Mouse (Mus musculus) stomach, embryonic 15.5 days (tissue): ENCODE measurements around the gene Rreb1. TPM values are rescaled to one million over a fixed set of nuclear protein-coding genes. Genes with fewer than 3 reads are reported as not detected.

Source experiments
- ATAC-seq: fragments of 200-750 bp; cut with Nextera tagmentation; 2 replicates; pipeline ENCODE4 v1.8.0; 2017; ENCODE audit warnings: low read depth, moderate number of reproducible peaks, moderate TSS enrichment; ENCODE audit not compliant: insufficient read depth, low FRiP score
- H3K27ac ChIP-seq: fragments of 300-500 bp; sonication (generic); 2 replicates; pipeline ENCODE4 v1.5.1; 2015; ENCODE audit warnings: mild to moderate bottlenecking, inconsistent platforms
- H3K27me3 ChIP-seq: fragments of 300-500 bp; sonication (generic); replicated peaks from 2 replicates; pipeline ENCODE4 v1.6.1; 2015; ENCODE audit warnings: inconsistent platforms
- H3K36me3 ChIP-seq: fragments of 300-500 bp; sonication (generic); 2 replicates; pipeline ENCODE4 v1.6.1; 2015; ENCODE audit warnings: inconsistent platforms
- H3K4me1 ChIP-seq: fragments of 300-500 bp; sonication (generic); 2 replicates; pipeline ENCODE4 v1.6.1; 2015; ENCODE audit warnings: inconsistent platforms
- H3K4me2 ChIP-seq: fragments of 300-500 bp; sonication (generic); 2 replicates; pipeline ENCODE4 v1.6.1; 2015; ENCODE audit warnings: mild to moderate bottlenecking, inconsistent platforms
- H3K4me3 ChIP-seq: fragments of 300-500 bp; sonication (generic); replicated peaks from 2 replicates; pipeline ENCODE4 v1.5.1; 2015; ENCODE audit warnings: inconsistent platforms
- H3K9ac ChIP-seq: fragments of 300-500 bp; sonication (generic); 2 replicates; pipeline ENCODE4 v1.6.1; 2015; ENCODE audit warnings: inconsistent platforms
- H3K9me3 ChIP-seq: fragments of 300-500 bp; sonication (generic); 2 replicates; pipeline ENCODE4 v1.6.1; 2016; ENCODE audit warnings: inconsistent platforms
- WGBS: fragments of 180-500 bp; shearing (Covaris S2); methylation state at CpG from one replicate; pipeline ENCODE4 v1.1.7; 2015; 5-methylcytosine and 5-hydroxymethylcytosine counted together
- polyA plus RNA-seq: library from polyadenylated mRNA; unstranded; fragments of >200 nt; fragmentation: Nextera tagmentation; extraction: Ambion mirVana; gene quantifications from 2 replicates; pipeline ENCODE4 v1.2.1, GENCODE M21; 2015

Gene Rreb1
- polyA plus RNA-seq, 1 experiment from 2014 or later, result 12.8 TPM

GRCm38 (mm10) chr13:37872142-37872835, 94.1 kb downstream of the Rreb1 start:
- H3K4me1 ChIP-seq, result peaks cover 18% of the 10 kb centered on the region; the same call in 1 of the 2 replicates
- no peaks in the 10 kb centered on the region for H3K27me3 ChIP-seq
- H3K9ac ChIP-seq, result no peak overlapping the region
- no peaks in the 10 kb centered on the region for H3K9me3 ChIP-seq
- WGBS, result 84% methylated on average over 2 of the region's 2 CpGs
- H3K4me3 ChIP-seq, result no peak overlapping the region
- H3K27ac ChIP-seq, result no peak overlapping the region
- H3K36me3 ChIP-seq, result no peaks in the 10 kb centered on the region
- ATAC-seq, result no peak
- H3K4me2 ChIP-seq, result no peak overlapping the region

DNA sequence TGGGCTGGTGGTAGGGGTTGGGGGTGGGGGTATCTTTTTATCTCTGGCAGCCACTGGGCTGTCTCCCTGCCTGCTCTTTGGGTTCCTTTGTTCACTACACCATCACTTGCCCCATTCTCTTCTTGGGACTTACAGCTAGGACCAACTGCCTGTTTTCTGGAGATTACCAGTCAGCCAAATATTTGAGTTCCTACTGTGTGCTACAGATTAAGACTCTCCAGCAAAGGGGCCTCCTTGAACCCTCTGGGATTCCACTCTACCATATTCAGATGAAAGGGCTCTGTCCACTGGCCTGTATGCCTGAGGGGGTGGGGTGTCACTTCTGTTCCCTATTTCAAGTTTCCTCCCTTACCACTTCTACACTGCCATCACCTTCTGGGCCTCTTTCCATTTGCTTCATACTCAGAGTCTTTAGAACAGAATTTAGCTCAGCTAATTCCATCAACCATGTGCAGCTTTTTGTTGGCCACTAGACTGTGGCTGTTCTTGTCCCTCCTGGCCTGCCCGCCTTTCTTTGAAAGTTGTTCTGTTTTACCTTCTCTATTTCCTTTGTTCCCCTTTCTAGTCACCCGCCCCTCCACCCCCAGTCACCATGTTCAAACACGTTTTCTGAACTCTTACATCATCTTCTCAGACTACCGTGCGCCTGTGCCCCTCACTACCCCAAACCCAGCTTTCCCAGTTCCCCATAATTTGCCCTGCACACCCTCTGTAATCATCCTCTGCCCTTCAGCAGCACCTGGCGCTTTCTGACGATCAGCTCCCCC, 95.1 kb downstream of the Rreb1 start:
- 62% methylated on average over 7 of the region's 7 CpGs for WGBS
- ATAC-seq, result peak; percentile 37; the same call in 1 of the 2 replicates

DNA sequence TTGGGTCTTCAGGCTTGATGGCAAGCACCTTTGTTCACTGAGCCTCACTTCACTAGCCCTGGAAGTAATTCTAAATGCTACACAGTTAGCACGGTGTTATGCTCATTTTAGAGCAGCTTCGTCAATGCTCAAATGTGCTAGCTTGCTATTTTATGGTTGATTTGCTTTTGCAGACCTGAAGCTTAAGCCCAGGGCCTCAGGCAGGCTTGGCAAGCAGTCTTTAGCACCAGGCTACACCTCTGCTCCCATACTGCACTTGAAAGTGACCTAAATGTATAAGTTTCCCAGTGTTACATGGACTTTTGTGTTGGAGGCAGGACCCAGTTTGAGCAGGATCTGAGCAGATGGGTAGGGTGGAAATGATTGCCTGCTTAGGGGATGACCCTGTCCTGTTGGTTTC, 97.7 kb downstream of the Rreb1 start:
- WGBS, result 90% methylated on average over 2 of the region's 2 CpGs
- no peaks in the 10 kb centered on the region for H3K27me3 ChIP-seq
- no peaks in the 10 kb centered on the region for H3K36me3 ChIP-seq
- H3K4me3 ChIP-seq, result no peak overlapping the region
- no peaks in the 10 kb centered on the region for H3K9me3 ChIP-seq
- no peak overlapping the region for H3K27ac ChIP-seq
- no peak overlapping the region for H3K9ac ChIP-seq
- H3K4me1 ChIP-seq, result peaks cover 40% of the 10 kb centered on the region
- no peak overlapping the region for H3K4me2 ChIP-seq
- ATAC-seq, result no peak

More for the DNA sequence above, 95.1 kb downstream of the Rreb1 start:
- no peaks in the 10 kb centered on the region for H3K9me3 ChIP-seq
- H3K9ac ChIP-seq, result no peak overlapping the region
- peak overlapping the region; percentile 70 for H3K27ac ChIP-seq
- peaks cover 16% of the 10 kb centered on the region; the same call in 1 of the 2 replicates for H3K4me1 ChIP-seq
- no peak overlapping the region for H3K4me3 ChIP-seq
- H3K4me2 ChIP-seq, result no peak overlapping the region
- H3K27me3 ChIP-seq, result no peaks in the 10 kb centered on the region
- H3K36me3 ChIP-seq, result no peaks in the 10 kb centered on the region

DNA sequence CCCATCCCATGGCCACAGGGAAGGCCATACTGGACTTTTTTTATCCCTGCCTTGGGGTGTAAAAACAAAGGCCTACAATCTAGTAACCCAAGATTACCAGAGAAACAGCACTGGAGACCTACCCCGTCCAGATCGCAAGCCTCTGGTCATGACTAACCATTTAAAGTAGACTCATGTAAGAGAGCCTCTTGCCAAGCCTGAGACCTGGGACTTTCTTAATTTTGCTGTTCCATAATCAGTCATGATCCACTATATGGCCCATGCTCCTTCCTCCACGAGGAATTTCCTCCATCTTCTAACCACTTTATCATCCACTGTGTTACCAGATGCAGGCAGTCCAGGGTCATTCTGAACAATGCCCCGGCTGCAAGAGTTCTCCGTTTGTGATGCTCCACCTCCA, 98.2 kb downstream of the Rreb1 start:
- WGBS, result 62% methylated on average over 5 of the region's 5 CpGs

GRCm38 (mm10) chr13:37876836-37877235, 98.6 kb downstream of the Rreb1 start:
- no peaks in the 10 kb centered on the region for H3K27me3 ChIP-seq
- no peak overlapping the region for H3K4me3 ChIP-seq
- H3K9me3 ChIP-seq, result no peaks in the 10 kb centered on the region
- H3K4me2 ChIP-seq, result no peak overlapping the region
- 59% methylated on average over 4 of the region's 4 CpGs for WGBS
- H3K36me3 ChIP-seq, result no peaks in the 10 kb centered on the region
- no peak overlapping the region for H3K9ac ChIP-seq
- H3K27ac ChIP-seq, result no peak overlapping the region
- ATAC-seq, result no peak
- peaks cover 49% of the 10 kb centered on the region for H3K4me1 ChIP-seq

More for the DNA sequence above, 98.2 kb downstream of the Rreb1 start:
- Histone ChIP-seq H3K9me3 (no peaks in the 10 kb centered on the region), H3K4me2 (no peak overlapping the region), H3K9ac (no peak overlapping the region), H3K36me3 (no peaks in the 10 kb centered on the region), H3K4me1 (peaks cover 45% of the 10 kb centered on the region), H3K4me3 (no peak overlapping the region), H3K27me3 (no peaks in the 10 kb centered on the region), H3K27ac (no peak overlapping the region)
- no peak for ATAC-seq

DNA sequence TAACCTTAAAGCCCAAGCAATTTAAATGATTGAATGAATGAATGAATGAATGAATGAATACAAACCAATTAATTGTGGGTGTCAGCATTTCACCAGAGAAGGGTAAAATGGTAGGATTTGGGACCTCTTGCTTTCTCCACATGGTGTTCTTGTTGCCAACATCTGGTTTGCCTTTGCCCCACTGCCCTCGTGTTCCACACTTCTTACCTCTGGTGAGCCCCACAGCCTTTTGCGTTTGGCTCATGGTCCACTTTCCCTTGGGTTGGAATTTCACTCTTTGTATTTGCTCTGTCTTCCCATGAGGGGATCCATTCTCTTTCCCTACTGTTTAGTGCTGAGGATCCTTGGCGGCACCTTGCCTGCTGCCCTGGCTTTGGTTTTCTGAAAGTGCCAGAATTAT, 99.0 kb downstream of the Rreb1 start:
- Histone ChIP-seq H3K27ac (no peak overlapping the region), H3K4me1 (peaks cover 53% of the 10 kb centered on the region), H3K36me3 (no peaks in the 10 kb centered on the region), H3K9ac (no peak overlapping the region), H3K27me3 (no peaks in the 10 kb centered on the region), H3K9me3 (no peaks in the 10 kb centered on the region), H3K4me2 (no peak overlapping the region), H3K4me3 (no peak overlapping the region)
- ATAC-seq, result no peak
- WGBS, result 68% methylated on average over 3 of the region's 3 CpGs

GRCm38 (mm10) chr13:37878918-37879331, 100.7 kb downstream of the Rreb1 start:
- peak; percentile 57 for ATAC-seq
- peaks cover 55% of the 10 kb centered on the region for H3K4me1 ChIP-seq

GRCm38 (mm10) chr13:37879556-37879955, 101.4 kb downstream of the Rreb1 start:
- ATAC-seq, result peak; percentile 47; the same call in 1 of the 2 replicates
- Histone ChIP-seq H3K36me3 (no peaks in the 10 kb centered on the region), H3K9ac (no peak overlapping the region), H3K4me3 (no peak overlapping the region), H3K27ac (peak overlapping the region; percentile 81), H3K27me3 (no peaks in the 10 kb centered on the region), H3K4me1 (peaks cover 57% of the 10 kb centered on the region), H3K9me3 (no peaks in the 10 kb centered on the region), H3K4me2 (no peak overlapping the region)
- 30% methylated on average over 5 of the region's 5 CpGs for WGBS

More at GRCm38 (mm10) chr13:37878918-37879331, 100.7 kb downstream of the Rreb1 start:
- H3K4me2 ChIP-seq, result no peak overlapping the region
- peak overlapping the region; percentile 81 for H3K27ac ChIP-seq
- no peak overlapping the region for H3K9ac ChIP-seq
- H3K4me3 ChIP-seq, result no peak overlapping the region
- H3K9me3 ChIP-seq, result no peaks in the 10 kb centered on the region
- H3K27me3 ChIP-seq, result no peaks in the 10 kb centered on the region
- H3K36me3 ChIP-seq, result no peaks in the 10 kb centered on the region
- 51% methylated on average over 2 of the region's 2 CpGs for WGBS

DNA sequence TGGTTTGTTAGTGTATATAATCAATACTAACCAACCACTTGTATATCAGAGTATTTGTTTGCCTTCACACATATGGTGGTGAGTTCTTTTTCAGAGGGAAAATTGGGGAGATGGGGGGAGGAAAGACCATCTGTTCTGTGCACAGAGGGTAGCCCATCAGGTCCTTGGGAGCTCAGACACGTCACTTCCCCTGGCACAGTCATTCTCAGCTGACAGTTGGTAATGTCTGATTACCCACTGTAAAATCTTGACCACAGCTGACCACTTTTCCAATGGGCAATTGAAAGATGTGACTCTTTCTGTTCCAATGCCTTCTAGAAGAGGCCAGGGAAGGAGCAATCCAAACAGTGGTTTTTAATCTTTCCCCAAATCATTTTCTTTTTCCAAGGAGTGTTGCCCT, 101.8 kb downstream of the Rreb1 start:
- Histone ChIP-seq H3K36me3 (no peaks in the 10 kb centered on the region), H3K9ac (no peak overlapping the region), H3K27me3 (no peaks in the 10 kb centered on the region), H3K4me3 (no peak overlapping the region), H3K4me1 (peaks cover 54% of the 10 kb centered on the region), H3K4me2 (no peak overlapping the region), H3K9me3 (no peaks in the 10 kb centered on the region), H3K27ac (peak overlapping the region; percentile 81)
- ATAC-seq, result no peak
- WGBS, result 32% methylated on average over 1 of the region's 1 CpGs

DNA sequence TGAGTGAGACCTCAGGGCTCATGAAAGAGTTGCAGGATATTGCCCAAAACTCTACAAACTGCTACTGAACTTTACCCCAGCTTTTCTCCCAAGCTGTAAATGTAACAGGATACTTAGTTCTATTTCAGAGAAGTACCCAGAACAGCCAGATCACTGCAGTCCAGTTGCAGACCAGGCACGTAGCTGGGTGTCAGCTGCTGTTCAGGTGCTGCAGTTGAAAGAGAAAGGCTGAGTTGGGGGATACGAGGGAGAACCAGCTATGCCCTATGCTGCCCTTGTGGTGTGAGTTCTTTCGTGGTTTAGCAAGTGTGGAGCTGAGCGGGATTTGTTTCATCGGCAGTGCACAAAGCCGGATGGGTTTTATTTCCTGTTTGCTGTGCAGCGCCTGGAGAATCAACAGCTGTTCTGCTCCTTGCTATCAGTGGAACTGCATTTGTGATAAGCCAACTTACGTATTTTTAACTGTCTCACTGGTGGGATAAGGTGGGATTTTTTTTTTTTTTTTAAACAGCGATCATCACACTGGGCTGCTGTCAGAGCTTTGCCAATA, 102.5 kb downstream of the Rreb1 start:
- Histone ChIP-seq H3K4me3 (no peak overlapping the region), H3K27me3 (no peaks in the 10 kb centered on the region), H3K4me1 (peaks cover 54% of the 10 kb centered on the region), H3K27ac (peak overlapping the region; percentile 81), H3K9ac (no peak overlapping the region), H3K9me3 (no peaks in the 10 kb centered on the region), H3K4me2 (peak overlapping the region; percentile 27; the same call in 1 of the 2 replicates), H3K36me3 (no peaks in the 10 kb centered on the region)
- no peak for ATAC-seq
- WGBS, result 23% methylated on average over 9 of the region's 9 CpGs

DNA sequence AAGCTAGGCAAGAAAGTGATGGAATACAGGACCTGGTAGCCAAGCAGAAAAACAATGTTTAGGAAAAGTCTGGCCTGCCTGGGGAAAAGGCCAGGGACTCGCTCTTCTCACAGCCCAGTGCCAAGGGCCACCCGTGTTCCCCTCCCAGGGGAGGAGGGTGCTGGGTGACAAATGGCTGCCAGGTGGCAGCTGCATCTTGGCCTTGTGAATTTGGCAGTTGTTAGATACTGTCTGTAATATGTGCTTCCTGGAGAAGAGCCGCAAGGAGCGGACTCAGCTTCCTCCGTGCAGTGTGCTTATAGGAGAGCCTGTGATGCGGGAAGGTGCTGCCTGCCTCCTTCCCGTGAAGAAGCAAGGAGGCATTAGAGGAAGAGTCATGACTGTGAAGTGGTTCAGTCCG, 104.3 kb downstream of the Rreb1 start:
- no peaks in the 10 kb centered on the region for H3K27me3 ChIP-seq
- no peak for ATAC-seq
- no peak overlapping the region for H3K4me3 ChIP-seq
- H3K27ac ChIP-seq, result peak overlapping the region; percentile 60; the same call in 1 of the 2 replicates
- H3K9ac ChIP-seq, result no peak overlapping the region
- no peak overlapping the region for H3K4me2 ChIP-seq
- WGBS, result 52% methylated on average over 8 of the region's 8 CpGs
- no peaks in the 10 kb centered on the region for H3K9me3 ChIP-seq
- H3K4me1 ChIP-seq, result peaks cover 50% of the 10 kb centered on the region
- H3K36me3 ChIP-seq, result no peaks in the 10 kb centered on the region

- H3K4me3 ChIP-seq, result no peak overlapping the region
- ATAC-seq, result no peak
- no peaks in the 10 kb centered on the region for H3K9me3 ChIP-seq
- peaks cover 50% of the 10 kb centered on the region for H3K4me1 ChIP-seq
- no peak overlapping the region for H3K9ac ChIP-seq
- H3K27me3 ChIP-seq, result no peaks in the 10 kb centered on the region
- H3K4me2 ChIP-seq, result no peak overlapping the region
- 81% methylated on average over 5 of the region's 5 CpGs for WGBS
- H3K36me3 ChIP-seq, result no peaks in the 10 kb centered on the region
- H3K27ac ChIP-seq, result peak overlapping the region; percentile 60; the same call in 1 of the 2 replicates
Measured at GRCm38 (mm10) chr13:37883008-37883407, 104.8 kb downstream of the Rreb1 start.
